Mouse (Mus musculus) embryonic facial prominence, embryonic 11.5 days (tissue): ENCODE data around the gene Atxn2l. TPM values are rescaled to one million over a fixed set of nuclear protein-coding genes. Genes with fewer than 3 reads are reported as not detected.
A peak's percentile ranks its signal among the peaks of the same experiment; 100 is the strongest.

Experiments used
- ATAC-seq: fragments of 200-750 bp; cut with Nextera tagmentation; replicated peaks from 2 replicates; pipeline ENCODE4 v1.8.0; 2017; ENCODE audit warnings: low read depth; ENCODE audit not compliant: insufficient number of reproducible peaks, low FRiP score, low TSS enrichment
- DNase-seq: peaks from one replicate; pipeline ENCODE4 v3.0.0-alpha.2; 2015; ENCODE audit warnings: low spot score
- H3K27ac ChIP-seq: fragments of 300-500 bp; sonication (generic); replicated peaks from 2 replicates; pipeline ENCODE4 v1.5.1; 2014; ENCODE audit warnings: mild to moderate bottlenecking, low read depth, low read length, control low read depth
- H3K27me3 ChIP-seq: fragments of 300-500 bp; sonication (generic); 2 replicates; pipeline ENCODE4 v1.6.1; 2014; ENCODE audit warnings: mild to moderate bottlenecking, low read length, moderate library complexity, mixed read lengths; ENCODE audit not compliant: control insufficient read depth, insufficient read depth
- H3K36me3 ChIP-seq: fragments of 300-500 bp; sonication (generic); replicated peaks from 2 replicates; pipeline ENCODE4 v1.6.1; 2014; ENCODE audit warnings: low read depth, mild to moderate bottlenecking, low read length, moderate library complexity, mixed read lengths; ENCODE audit not compliant: control insufficient read depth, insufficient read depth
- H3K4me1 ChIP-seq: fragments of 300-500 bp; sonication (generic); 2 replicates; pipeline ENCODE4 v1.6.1; 2014; ENCODE audit warnings: low read length, mixed read lengths; ENCODE audit not compliant: control insufficient read depth, insufficient read depth
- H3K4me2 ChIP-seq: fragments of 300-500 bp; sonication (generic); 2 replicates; pipeline ENCODE4 v1.6.1; 2014; ENCODE audit warnings: low read depth, mild to moderate bottlenecking, control low read depth, low read length, moderate library complexity
- H3K4me3 ChIP-seq: fragments of 300-500 bp; sonication (generic); 2 replicates; pipeline ENCODE4 v1.5.1; 2014; ENCODE audit warnings: low read depth, low read length, control low read depth
- H3K9ac ChIP-seq: fragments of 300-500 bp; sonication (generic); replicated peaks from 2 replicates; pipeline ENCODE4 v1.6.1; 2014; ENCODE audit warnings: mild to moderate bottlenecking, control low read depth, low read length
- H3K9me3 ChIP-seq: fragments of 300-500 bp; sonication (generic); replicated peaks from 2 replicates; pipeline ENCODE4 v1.6.1; 2016; ENCODE audit warnings: mild to moderate bottlenecking, low read length, inconsistent platforms, mixed read lengths; ENCODE audit not compliant: control insufficient read depth
- WGBS: fragments of 180-500 bp; shearing (Covaris S2); extraction: QIAGEN DNeasy Blood & Tissue Kit; methylation state at CpG from one replicate; pipeline ENCODE4 v1.1.7; 2014; 5-methylcytosine and 5-hydroxymethylcytosine counted together
- polyA plus RNA-seq: library from polyadenylated mRNA; unstranded; fragments of >200 nt; fragmentation: Nextera tagmentation; extraction: Ambion mirVana; gene quantifications from 2 replicates; pipeline ENCODE4 v1.2.1, GENCODE M21; 2014

Gene Atxn2l
- polyA plus RNA-seq, 1 experiment from 2014 or later: 46.2 TPM

GRCm38 (mm10) chr7:126487052-126487483 lies 16.2 kb downstream of the Atxn2l start, which contains the start of gene Tufm:
Gene Tufm (plus strand): TSS chr7:126487361.
- Histone ChIP-seq H3K9me3 (no peaks in the 10 kb centered on the region), H3K36me3 (peaks cover 4% of the 10 kb centered on the region), H3K4me1 (no peaks in the 10 kb centered on the region; the same call in 1 of the 2 replicates), H3K9ac (peak within 1 kb of the TSS; percentile 74), H3K27ac (peak within 1 kb of the TSS; percentile 38; the same call in 1 of the 2 replicates), H3K27me3 (no peaks in the 10 kb centered on the region), H3K4me2 (peak within 1 kb of the TSS; percentile 88), H3K4me3 (peak within 1 kb of the TSS; percentile 59)
- peak; percentile 99 for DNase-seq
- WGBS: under 1% methylated on average over 32 of the region's 32 CpGs
- peak; percentile 90 for ATAC-seq

GRCm38 (mm10) chr7:126482392-126482871 lies 20.8 kb downstream of the Atxn2l start:
- Histone ChIP-seq H3K4me3 (peak overlapping the region; percentile 21), H3K9ac (peak overlapping the region; percentile 57), H3K9me3 (no peaks in the 10 kb centered on the region), H3K27me3 (no peaks in the 10 kb centered on the region), H3K27ac (0 out of 2 replicates have a peak overlapping the region, but pooled peaks have one; percentile 35), H3K36me3 (no peaks in the 10 kb centered on the region), H3K4me1 (no peaks in the 10 kb centered on the region; the same call in 1 of the 2 replicates), H3K4me2 (peak overlapping the region; percentile 55)
- WGBS: under 1% methylated on average over 23 of the region's 23 CpGs
- DNase-seq (peak; percentile 86), ATAC-seq (peak; percentile 85)

GRCm38 (mm10) chr7:126481699-126482098 lies 21.5 kb downstream of the Atxn2l start:
- H3K4me1 ChIP-seq: no peaks in the 10 kb centered on the region; the same call in 1 of the 2 replicates
- no peak overlapping the region for H3K4me2 ChIP-seq
- ATAC-seq: no peak
- 24% methylated on average over 5 of the region's 5 CpGs for WGBS
- no peaks in the 10 kb centered on the region for H3K9me3 ChIP-seq
- no peak overlapping the region for H3K4me3 ChIP-seq
- no peaks in the 10 kb centered on the region for H3K36me3 ChIP-seq
- no peak overlapping the region for H3K27ac ChIP-seq
- no peaks in the 10 kb centered on the region for H3K27me3 ChIP-seq
- DNase-seq: peak; percentile 72
- no peak overlapping the region for H3K9ac ChIP-seq

GRCm38 (mm10) chr7:126474993-126475581 lies 28.1 kb downstream of the Atxn2l start, which contains the start of gene Sh2b1:
Gene Sh2b1 (minus strand): TSS chr7:126475424.
- no peaks in the 10 kb centered on the region for H3K27me3 ChIP-seq
- ATAC-seq (peak; percentile 87), DNase-seq (peak; percentile 93)
- H3K4me2 ChIP-seq: peak within 1 kb of the TSS; percentile 84
- no peaks in the 10 kb centered on the region for H3K36me3 ChIP-seq
- H3K9me3 ChIP-seq: no peaks in the 10 kb centered on the region
- peak within 1 kb of the TSS; percentile 77 for H3K27ac ChIP-seq
- under 1% methylated on average over 49 of the region's 53 CpGs for WGBS
- peak within 1 kb of the TSS; percentile 87 for H3K4me3 ChIP-seq
- H3K4me1 ChIP-seq: no peaks in the 10 kb centered on the region
- peak within 1 kb of the TSS; percentile 92 for H3K9ac ChIP-seq

GRCm38 (mm10) chr7:126474486-126474955 lies 28.7 kb downstream of the Atxn2l start:
- peak overlapping the region; percentile 87 for H3K4me3 ChIP-seq
- H3K4me2 ChIP-seq: peak overlapping the region; percentile 84
- DNase-seq: no peak
- H3K4me1 ChIP-seq: no peaks in the 10 kb centered on the region
- no peaks in the 10 kb centered on the region for H3K27me3 ChIP-seq
- H3K9me3 ChIP-seq: no peaks in the 10 kb centered on the region
- H3K27ac ChIP-seq: peak overlapping the region; percentile 77; the same call in 1 of the 2 replicates
- ATAC-seq: peak; percentile 66
- WGBS: 2% methylated on average over 25 of the region's 27 CpGs
- no peaks in the 10 kb centered on the region for H3K36me3 ChIP-seq
- peak overlapping the region; percentile 92 for H3K9ac ChIP-seq

- Histone ChIP-seq H3K36me3 (no peaks in the 10 kb centered on the region; the same call in 1 of the 2 replicates), H3K4me1 (no peaks in the 10 kb centered on the region), H3K9me3 (no peaks in the 10 kb centered on the region), H3K4me2 (peak overlapping the region; percentile 84), H3K4me3 (peak overlapping the region; percentile 87), H3K27ac (no peak overlapping the region), H3K27me3 (no peaks in the 10 kb centered on the region), H3K9ac (no peak overlapping the region)
- WGBS: 87% methylated on average over 9 of the region's 9 CpGs
- DNase-seq (no peak), ATAC-seq (no peak)
Measured at GRCm38 (mm10) chr7:126473470-126474086, 29.7 kb downstream of the Atxn2l start.

GRCm38 (mm10) chr7:126472713-126473112 lies 30.5 kb downstream of the Atxn2l start:
- no peak for DNase-seq
- 93% methylated on average over 16 of the region's 16 CpGs for WGBS
- Histone ChIP-seq H3K27me3 (no peaks in the 10 kb centered on the region), H3K4me2 (no peak overlapping the region), H3K4me1 (no peaks in the 10 kb centered on the region), H3K27ac (no peak overlapping the region), H3K4me3 (no peak overlapping the region), H3K36me3 (peaks cover 3% of the 10 kb centered on the region; the same call in 1 of the 2 replicates), H3K9ac (no peak overlapping the region), H3K9me3 (no peaks in the 10 kb centered on the region)
- no peak for ATAC-seq

- H3K27ac ChIP-seq: no peak overlapping the region
- peaks cover 3% of the 10 kb centered on the region; the same call in 1 of the 2 replicates for H3K36me3 ChIP-seq
- H3K4me1 ChIP-seq: no peaks in the 10 kb centered on the region
- H3K27me3 ChIP-seq: no peaks in the 10 kb centered on the region
- no peak overlapping the region for H3K4me3 ChIP-seq
- no peaks in the 10 kb centered on the region for H3K9me3 ChIP-seq
- DNase-seq (no peak), ATAC-seq (no peak)
- H3K4me2 ChIP-seq: no peak overlapping the region
- no peak overlapping the region for H3K9ac ChIP-seq
- WGBS: 89% methylated on average over 13 of the region's 13 CpGs
Measured at GRCm38 (mm10) chr7:126472306-126472705, 30.9 kb downstream of the Atxn2l start.
